Mouse (Mus musculus) heart, adult 2 months (tissue): Measurements from ENCODE around the gene Spns2.

Experiments used
- CTCF ChIP-seq: fragments of 200-600 bp; IDR thresholded peaks from 2 replicates; pipeline ENCODE4 v1.8.1; 2022; ENCODE audit warnings: antibody characterized with exemption, mild to moderate bottlenecking, moderate library complexity
- POLR2A ChIP-seq: fragments of 200-500 bp; IDR thresholded peaks from 2 replicates; pipeline ENCODE4 v1.6.1; 2011; ENCODE audit warnings: mild to moderate bottlenecking, low read depth, low read length, control low read depth; ENCODE audit not compliant: insufficient read depth

DNA sequence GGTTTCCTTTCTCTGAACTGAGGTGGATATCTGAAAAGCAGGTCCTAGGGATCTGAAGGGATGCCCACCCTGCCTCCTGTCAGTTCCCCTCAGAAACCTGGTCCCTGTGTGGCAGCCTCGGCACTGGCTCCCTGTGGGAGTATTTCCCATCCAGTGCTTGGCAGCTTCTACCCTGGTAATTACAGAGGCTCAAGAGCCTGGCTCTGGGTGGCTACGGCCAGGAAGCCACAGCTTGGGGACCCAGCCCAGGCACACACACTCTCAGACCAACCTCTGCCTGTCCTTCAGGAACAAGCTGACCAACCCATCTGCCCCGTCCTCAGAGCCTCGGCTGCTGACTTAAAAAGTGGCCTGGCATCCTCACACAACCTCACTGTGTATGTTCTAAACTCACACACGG is 8.4 kb downstream of the Spns2 start:
- no peak for TF ChIP-seq POLR2A
- no peak for TF ChIP-seq CTCF
